Mouse (Mus musculus) right cerebral cortex, adult 18-20 months (tissue): Measurements from ENCODE around the gene Olfr1037.
"Not testable (repeated sequence)": the region's sequence is repeated elsewhere in the genome, so short reads cannot be mapped to it uniquely, and the experiment has no call there.

ENCODE experiments used
- DNase-seq: peaks from one replicate; pipeline ENCODE4 v3.0.0; 2022; ENCODE audit warnings: mixed read lengths

Gene Olfr1037

DNA sequence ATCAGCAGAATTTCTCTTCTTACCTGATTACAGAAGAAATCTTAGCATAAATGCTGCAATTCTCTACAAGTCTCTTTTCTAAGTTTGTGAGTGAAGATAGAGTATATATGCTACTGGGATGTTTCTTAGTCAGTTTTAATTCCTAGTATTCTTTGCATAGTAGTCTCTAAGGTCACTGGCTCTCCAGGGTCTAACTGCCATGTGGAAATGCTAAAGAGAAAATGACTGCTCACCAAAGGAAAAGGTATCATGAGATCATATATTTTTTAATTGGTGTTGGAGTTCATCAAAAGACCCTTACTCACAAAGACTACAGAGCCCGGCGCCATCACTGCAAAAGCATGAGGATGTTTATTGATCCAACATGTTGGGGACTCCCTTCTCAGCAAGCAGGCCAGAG, at the start of gene Olfr1037:
Gene Olfr1037 (minus strand): TSS at position 101 of the 400 bp plus-strand sequence.
- no peak for DNase-seq

DNA sequence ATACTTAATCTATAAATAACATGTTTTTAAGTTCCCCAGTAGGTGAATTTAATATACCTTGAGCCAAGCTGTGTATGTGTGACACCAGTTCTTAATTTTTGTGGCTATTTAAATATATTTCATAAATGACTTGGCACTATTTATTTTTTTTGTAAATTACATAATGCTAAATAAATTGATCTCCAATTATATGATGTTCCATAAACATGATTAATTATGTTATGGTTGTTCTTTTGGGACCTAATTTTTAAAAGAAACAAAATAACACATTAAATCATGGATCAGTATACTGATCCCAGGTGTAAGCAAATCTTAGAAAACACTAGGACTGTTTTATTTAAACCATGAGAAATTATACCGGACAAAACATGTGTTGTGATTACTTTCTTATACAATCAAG, 48.6 kb upstream of the Olfr1037 start, which contains the start of gene Olfr1039:
Gene Olfr1039 (minus strand): TSS at position 101 of the 400 bp plus-strand sequence.
- no peak for DNase-seq

DNA sequence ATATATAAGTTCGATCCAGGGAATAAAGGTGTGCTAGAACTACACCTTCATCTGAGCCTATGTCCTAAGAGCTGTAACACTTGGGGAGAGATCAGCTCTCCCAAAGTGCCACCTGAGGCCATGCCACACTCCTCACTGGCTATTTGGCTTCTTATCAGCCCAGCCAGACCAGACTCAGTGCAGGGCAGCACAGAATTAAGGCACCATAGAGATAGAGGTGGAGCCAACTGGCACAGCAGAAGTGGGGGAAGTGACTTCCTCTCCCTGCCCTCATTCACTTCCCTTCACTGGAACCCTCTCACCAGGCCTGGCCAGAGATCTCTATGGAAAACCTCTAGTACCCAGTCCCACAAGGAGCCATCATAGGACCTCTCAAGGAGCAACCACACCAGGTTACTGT, 6.7 kb downstream of the Olfr1037 start:
- DNase-seq = not testable (repeated sequence)

DNA sequence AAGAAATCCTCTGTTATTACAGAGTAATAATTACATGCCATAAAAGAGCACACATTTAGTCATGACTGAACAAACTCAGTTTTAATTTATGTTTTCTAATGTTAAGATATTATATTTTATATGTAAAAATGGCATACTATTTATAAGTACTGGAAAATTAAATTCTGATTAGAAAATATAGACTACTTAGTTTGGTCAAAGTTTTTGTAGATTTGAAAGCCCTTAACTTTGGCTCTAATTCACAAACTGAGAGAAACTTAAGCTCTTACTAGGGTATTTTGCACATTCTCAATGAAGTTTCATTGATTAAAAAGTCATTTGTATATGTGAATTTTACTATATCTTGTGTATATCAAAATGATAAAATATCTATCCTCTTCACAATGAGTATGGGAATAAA, 13.5 kb downstream of the Olfr1037 start, which contains the start of gene Olfr1036:
Gene Olfr1036 (plus strand): TSS at position 301 of the 400 bp plus-strand sequence.
- DNase-seq = not testable (repeated sequence)

DNA sequence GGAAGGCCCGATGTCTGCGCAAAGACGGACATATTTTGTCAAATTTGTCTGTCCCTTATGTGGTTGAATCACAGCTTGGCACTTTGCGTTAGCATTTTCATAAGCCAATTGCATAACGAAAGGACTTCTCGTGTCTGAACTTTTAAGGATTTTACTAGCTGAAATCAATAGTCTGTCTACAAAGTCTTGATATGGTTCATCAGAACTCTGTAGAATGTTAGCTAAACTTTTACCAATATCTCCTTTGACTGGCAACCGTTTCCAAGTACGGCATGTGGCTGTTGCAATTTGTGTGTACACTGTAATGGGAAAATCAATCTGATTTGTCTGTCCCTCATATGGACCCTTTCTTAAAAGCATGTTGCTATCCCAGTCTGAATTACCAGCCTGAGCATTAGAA, 17.0 kb downstream of the Olfr1037 start:
- DNase-seq = no peak

DNA sequence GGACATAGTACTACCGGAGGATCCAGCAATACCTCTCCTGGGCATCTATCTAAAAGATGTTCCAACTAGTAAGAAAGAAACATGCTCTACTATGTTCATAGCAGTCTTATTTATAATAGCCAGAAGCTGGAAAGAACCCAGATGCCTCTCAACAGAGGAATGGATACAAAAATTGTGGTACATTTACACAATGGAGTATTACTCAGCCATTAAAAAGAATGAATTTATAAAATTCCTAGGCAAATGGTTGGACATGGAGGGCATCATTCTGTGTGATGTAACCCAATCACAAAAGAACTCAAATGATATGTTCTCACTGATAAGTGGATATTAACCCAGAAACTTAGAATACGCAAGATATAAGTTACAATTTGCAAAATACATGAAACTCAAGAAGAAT, 23.4 kb downstream of the Olfr1037 start:
- DNase-seq = not testable (repeated sequence)

DNA sequence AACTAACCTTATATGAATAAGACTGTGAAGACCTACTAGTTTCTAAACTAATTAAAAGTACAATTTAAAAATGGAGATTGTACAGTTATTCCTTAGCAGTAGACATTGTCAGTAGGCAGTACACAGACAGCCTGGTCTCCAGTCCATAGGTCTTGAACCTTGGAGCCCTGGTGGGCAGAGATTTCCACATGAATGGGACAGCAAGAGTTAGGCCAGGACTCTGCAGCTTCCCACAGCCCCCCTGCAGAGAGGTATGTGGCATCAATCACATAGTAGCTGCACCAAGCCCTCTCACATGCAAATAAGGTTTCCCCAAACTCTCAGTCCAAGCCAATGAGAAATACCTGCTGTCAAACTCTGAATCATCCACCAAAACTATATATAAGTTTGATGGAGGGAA, 36.4 kb downstream of the Olfr1037 start:
- DNase-seq = not testable (repeated sequence)

DNA sequence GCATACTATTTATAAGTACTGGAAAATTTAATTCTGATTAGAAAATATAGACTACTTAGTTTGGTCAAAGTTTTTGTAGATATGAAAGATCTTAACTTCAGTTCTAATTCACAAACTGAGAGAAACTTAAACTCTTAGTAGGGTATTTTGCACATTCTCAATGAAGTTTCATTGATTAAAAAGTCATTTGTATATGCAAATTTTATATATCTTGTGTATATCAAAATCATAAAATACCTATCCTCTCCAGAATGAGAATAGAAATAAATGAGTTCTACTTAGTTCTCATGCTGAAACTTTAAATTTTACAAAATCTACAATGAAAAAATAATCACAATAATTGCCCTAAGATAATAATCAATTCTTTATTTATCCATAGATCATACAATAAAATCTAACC, 41.6 kb downstream of the Olfr1037 start, which contains the start of gene Olfr1034:
Gene Olfr1034 (plus strand): TSS at position 301 of the 400 bp plus-strand sequence.
- no peak for DNase-seq
